Mouse (Mus musculus) stomach, embryonic 14.5 days (tissue): ENCODE results near the gene Ncoa5. TPM values are rescaled to one million over a fixed set of nuclear protein-coding genes. Genes with fewer than 3 reads are reported as not detected.

Experiments used
- ATAC-seq: fragments of 200-750 bp; cut with Nextera tagmentation; 2 replicates; pipeline ENCODE4 v1.8.0; 2017; ENCODE audit warnings: low read depth, moderate TSS enrichment; ENCODE audit not compliant: insufficient number of reproducible peaks, insufficient read depth, low FRiP score
- H3K27ac ChIP-seq: fragments of 300-500 bp; sonication (generic); 2 replicates; pipeline ENCODE4 v1.5.1; 2014; ENCODE audit warnings: mild to moderate bottlenecking, low read length, moderate library complexity, mixed read lengths
- H3K27me3 ChIP-seq: fragments of 300-500 bp; sonication (generic); 2 replicates; pipeline ENCODE4 v1.6.1; 2014; ENCODE audit warnings: low read length, control low read depth, mixed read lengths; ENCODE audit not compliant: control insufficient read depth, insufficient read depth
- H3K36me3 ChIP-seq: fragments of 300-500 bp; sonication (generic); 2 replicates; pipeline ENCODE4 v1.6.1; 2014; ENCODE audit warnings: mild to moderate bottlenecking, control low read depth, low read length, moderate library complexity, mixed read lengths; ENCODE audit not compliant: control insufficient read depth, insufficient read depth
- H3K4me1 ChIP-seq: fragments of 300-500 bp; sonication (generic); 2 replicates; pipeline ENCODE4 v1.6.1; 2014; ENCODE audit warnings: low read length, control low read depth, mixed read lengths; ENCODE audit not compliant: control insufficient read depth, insufficient read depth
- H3K4me2 ChIP-seq: fragments of 300-500 bp; sonication (generic); replicated peaks from 2 replicates; pipeline ENCODE4 v1.6.1; 2014; ENCODE audit warnings: low read depth, low read length, control low read depth
- H3K4me3 ChIP-seq: fragments of 300-500 bp; sonication (generic); 2 replicates; pipeline ENCODE4 v1.5.1; 2014; ENCODE audit warnings: low read depth, low read length, control low read depth
- H3K9ac ChIP-seq: fragments of 300-500 bp; sonication (generic); replicated peaks from 2 replicates; pipeline ENCODE4 v1.6.1; 2014; ENCODE audit warnings: low read depth, mild to moderate bottlenecking, control low read depth, low read length, moderate library complexity, mixed read lengths
- H3K9me3 ChIP-seq: fragments of 300-500 bp; sonication (generic); 2 replicates; pipeline ENCODE4 v1.6.1; 2016; ENCODE audit warnings: low read depth, low read length, control low read depth; ENCODE audit not compliant: control insufficient read depth
- WGBS: fragments of 180-500 bp; shearing (Covaris S2); extraction: QIAGEN DNeasy Blood & Tissue Kit; methylation state at CpG from one replicate; pipeline ENCODE4 v1.1.7; 2014; 5-methylcytosine and 5-hydroxymethylcytosine counted together
- polyA plus RNA-seq: library from polyadenylated mRNA; unstranded; fragments of >200 nt; fragmentation: Nextera tagmentation; extraction: Ambion mirVana; gene quantifications from 2 replicates; pipeline ENCODE4 v1.2.1, GENCODE M21; 2014

The Ncoa5 gene
- 53.8 and 54.3 TPM in 2 replicates for polyA plus RNA-seq

- peak within 1 kb of the TSS; percentile 68 for H3K4me2 ChIP-seq
- H3K27me3 ChIP-seq = no peaks in the 10 kb centered on the region
- H3K9me3 ChIP-seq = no peaks in the 10 kb centered on the region
- H3K9ac ChIP-seq = peak within 1 kb of the TSS; percentile 90
- WGBS = under 1% methylated on average over 102 of the region's 111 CpGs
- peak within 1 kb of the TSS; percentile 94 for H3K4me3 ChIP-seq
- peaks cover 16% of the 10 kb centered on the region for H3K4me1 ChIP-seq
- peak; percentile 97 for ATAC-seq
- no peaks in the 10 kb centered on the region for H3K36me3 ChIP-seq
- peak within 1 kb of the TSS; percentile 72; the same call in 1 of the 2 replicates for H3K27ac ChIP-seq
These were observed at the start of gene Ncoa5 for GRCm38 (mm10) chr2:165034131-165035057. Gene Ncoa5, minus strand, starts transcription at chr2:165034867.

- WGBS = 25% methylated on average over 7 of the region's 7 CpGs
- no peaks in the 10 kb centered on the region for H3K36me3 ChIP-seq
- H3K9ac ChIP-seq = no peak overlapping the region
- no peak overlapping the region for H3K4me3 ChIP-seq
- no peak for ATAC-seq
- no peaks in the 10 kb centered on the region for H3K9me3 ChIP-seq
- H3K4me2 ChIP-seq = no peak overlapping the region
- H3K27me3 ChIP-seq = peaks cover 40% of the 10 kb centered on the region
- H3K4me1 ChIP-seq = no peaks in the 10 kb centered on the region
- H3K27ac ChIP-seq = no peak overlapping the region
These were observed 46.6 kb upstream of the Ncoa5 start for GRCm38 (mm10) chr2:165081257-165081656.

GRCm38 (mm10) chr2:165080657-165081056 is 46.0 kb upstream of the Ncoa5 start:
- Histone ChIP-seq H3K36me3 (no peaks in the 10 kb centered on the region), H3K4me1 (no peaks in the 10 kb centered on the region), H3K9ac (no peak overlapping the region), H3K27ac (no peak overlapping the region), H3K27me3 (peaks cover 42% of the 10 kb centered on the region), H3K4me3 (no peak overlapping the region), H3K9me3 (no peaks in the 10 kb centered on the region), H3K4me2 (no peak overlapping the region)
- no peak for ATAC-seq
- 22% methylated on average over 9 of the region's 9 CpGs for WGBS

GRCm38 (mm10) chr2:165078605-165079004 is 43.9 kb upstream of the Ncoa5 start:
- no peak overlapping the region for H3K9ac ChIP-seq
- H3K4me1 ChIP-seq = no peaks in the 10 kb centered on the region
- 23% methylated on average over 10 of the region's 10 CpGs for WGBS
- H3K27ac ChIP-seq = no peak overlapping the region
- no peak for ATAC-seq
- peaks cover 47% of the 10 kb centered on the region for H3K27me3 ChIP-seq
- no peaks in the 10 kb centered on the region for H3K36me3 ChIP-seq
- H3K4me3 ChIP-seq = no peak overlapping the region
- H3K4me2 ChIP-seq = no peak overlapping the region
- no peaks in the 10 kb centered on the region for H3K9me3 ChIP-seq

- Histone ChIP-seq H3K27ac (no peak overlapping the region), H3K36me3 (no peaks in the 10 kb centered on the region), H3K4me3 (no peak overlapping the region), H3K9me3 (no peaks in the 10 kb centered on the region), H3K27me3 (peaks cover 47% of the 10 kb centered on the region), H3K4me1 (no peaks in the 10 kb centered on the region), H3K4me2 (no peak overlapping the region), H3K9ac (no peak overlapping the region)
- ATAC-seq = no peak
- 60% methylated on average over 8 of the region's 8 CpGs for WGBS
These were observed 43.4 kb upstream of the Ncoa5 start for GRCm38 (mm10) chr2:165078045-165078444.

GRCm38 (mm10) chr2:165077055-165077454 is 42.4 kb upstream of the Ncoa5 start:
- H3K36me3 ChIP-seq = no peaks in the 10 kb centered on the region
- H3K27me3 ChIP-seq = peaks cover 47% of the 10 kb centered on the region
- H3K9ac ChIP-seq = no peak overlapping the region
- no peaks in the 10 kb centered on the region for H3K4me1 ChIP-seq
- 10% methylated on average over 9 of the region's 9 CpGs for WGBS
- H3K27ac ChIP-seq = no peak overlapping the region
- H3K9me3 ChIP-seq = no peaks in the 10 kb centered on the region
- H3K4me2 ChIP-seq = no peak overlapping the region
- no peak overlapping the region for H3K4me3 ChIP-seq
- no peak for ATAC-seq

GRCm38 (mm10) chr2:165074937-165075336 is 40.3 kb upstream of the Ncoa5 start:
- Histone ChIP-seq H3K27me3 (peaks cover 38% of the 10 kb centered on the region), H3K4me1 (no peaks in the 10 kb centered on the region), H3K4me3 (no peak overlapping the region), H3K4me2 (no peak overlapping the region), H3K9me3 (no peaks in the 10 kb centered on the region), H3K27ac (no peak overlapping the region), H3K36me3 (no peaks in the 10 kb centered on the region), H3K9ac (no peak overlapping the region)
- peak; percentile 25; the same call in 1 of the 2 replicates for ATAC-seq
- 40% methylated on average over 2 of the region's 2 CpGs for WGBS

- no peak overlapping the region for H3K9ac ChIP-seq
- H3K27ac ChIP-seq = no peak overlapping the region
- no peaks in the 10 kb centered on the region for H3K9me3 ChIP-seq
- peaks cover 35% of the 10 kb centered on the region for H3K27me3 ChIP-seq
- H3K4me3 ChIP-seq = no peak overlapping the region
- H3K4me2 ChIP-seq = no peak overlapping the region
- WGBS = 39% methylated on average over 11 of the region's 11 CpGs
- no peak for ATAC-seq
- no peaks in the 10 kb centered on the region for H3K4me1 ChIP-seq
- no peaks in the 10 kb centered on the region for H3K36me3 ChIP-seq
These were observed 39.6 kb upstream of the Ncoa5 start for GRCm38 (mm10) chr2:165074081-165074884.
